ENCODE assay signal across 27 mouse cellular contexts in the genomic region with DNA sequence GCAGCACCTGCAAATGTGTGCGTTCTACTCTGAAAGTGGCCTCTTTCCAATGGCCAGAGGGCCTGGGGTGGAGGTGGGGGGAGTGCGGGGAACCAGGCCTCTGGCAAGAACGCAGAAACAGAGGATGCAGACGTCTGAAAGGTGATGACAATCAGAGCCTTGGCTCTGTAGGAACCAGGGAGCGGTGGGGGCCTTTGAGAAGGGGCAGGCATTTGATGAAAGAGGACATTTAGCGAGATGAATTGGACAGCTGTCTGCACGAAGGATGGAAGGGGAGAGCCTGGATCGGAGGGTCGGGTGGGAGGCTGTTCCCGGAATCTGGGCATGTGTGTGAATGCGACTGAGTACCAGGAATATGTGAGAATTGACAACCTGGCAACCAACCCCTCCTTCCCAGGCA. TPM values are rescaled to one million over a fixed set of nuclear protein-coding genes. Genes with fewer than 3 reads are reported as not detected.
DNase-seq lines count a peak whose midpoint lies in the region; ATAC-seq and TF ChIP-seq lines count a peak whose summit lies in the region.
"Had no signal": no experiment of that assay in that cellular context is flagged by ENCODE, and none has a peak within 500 bp of the region (broad histone marks: within the 10 kb centered on the region; RNA-seq: fewer than 3 reads in every experiment).

No protein-coding gene starts in this region.

- no peak overlapping the region for H3K4me3 ChIP-seq in midbrain, embryonic 10.5 days
- H3K4me3 ChIP-seq in midbrain, postnatal 0 days (ENCODE audit: low read depth, low read length): no peak overlapping the region
- no peak overlapping the region for H3K4me3 ChIP-seq in forebrain, embryonic 16.5 days (replicated peaks; ENCODE audit: low read length)
- no peak overlapping the region for H3K4me3 ChIP-seq in hindbrain, postnatal 0 days (ENCODE audit: low read length)
- no peak overlapping the region for H3K4me3 ChIP-seq in gastrocnemius, adult 2 months
- H3K4me3 ChIP-seq: embryonic facial prominence, embryonic 15.5 days; heart, embryonic 15.5 days; layer of hippocampus, adult 2 months; limb, embryonic 13.5 days; liver, embryonic 13.5 days; myocyte had no signal

- intact Hi-C loops in gastrocnemius, adult 2 months (cut with DNase I): no loop called here

- 61% methylated on average over 11 of the region's 11 CpGs for WGBS in midbrain, embryonic 10.5 days
- 26% methylated on average over 11 of the region's 11 CpGs for WGBS in midbrain, postnatal 0 days
- 6% methylated on average over 11 of the region's 11 CpGs for WGBS in forebrain, embryonic 16.5 days
- WGBS in hindbrain, postnatal 0 days: 20% methylated on average over 11 of the region's 11 CpGs

- no peak overlapping the region for H3K4me2 ChIP-seq in midbrain, postnatal 0 days (ENCODE audit: low read depth, low read length, poor library complexity, severe bottlenecking)
- no peak overlapping the region for H3K4me2 ChIP-seq in forebrain, embryonic 16.5 days (ENCODE audit: low read length)
- H3K4me2 ChIP-seq in hindbrain, postnatal 0 days (ENCODE audit: low read depth, low read length): no peak overlapping the region
- H3K4me2 ChIP-seq: embryonic facial prominence, embryonic 15.5 days; heart, embryonic 15.5 days; limb, embryonic 13.5 days; liver, embryonic 13.5 days; lung, embryonic 14.5 days had no signal

- no peak overlapping the region for H3K9ac ChIP-seq in midbrain, postnatal 0 days (replicated peaks; ENCODE audit: low read length, poor library complexity, severe bottlenecking)
- H3K9ac ChIP-seq in forebrain, embryonic 16.5 days (replicated peaks; ENCODE audit: low read depth, low read length): no peak overlapping the region
- H3K9ac ChIP-seq in hindbrain, postnatal 0 days (replicated peaks; ENCODE audit: low read length): peak overlapping the region; percentile 22; the same call in 1 of the 2 replicates
- H3K9ac ChIP-seq: embryonic facial prominence, embryonic 15.5 days; heart, embryonic 15.5 days; limb, embryonic 13.5 days; liver, embryonic 13.5 days; lung, embryonic 14.5 days had no signal

- ATAC-seq in cerebellum, adult (ENCODE audit: insufficient number of reproducible peaks, low FRiP score, low TSS enrichment): no peak
- ATAC-seq in midbrain, postnatal 0 days (ENCODE audit: low FRiP score): no peak
- peak; percentile 70 for ATAC-seq in forebrain, embryonic 16.5 days
- ATAC-seq in hindbrain, postnatal 0 days: no peak

- peak overlapping the region; percentile 2 for H3K27ac ChIP-seq in midbrain, embryonic 10.5 days (replicated peaks)
- no peak overlapping the region for H3K27ac ChIP-seq in midbrain, postnatal 0 days (ENCODE audit: low read depth, low read length)
- no peak overlapping the region for H3K27ac ChIP-seq in forebrain, embryonic 16.5 days (ENCODE audit: low read length)
- H3K27ac ChIP-seq in hindbrain, postnatal 0 days: no peak overlapping the region
- H3K27ac ChIP-seq in gastrocnemius, adult 2 months: no peak overlapping the region
- H3K27ac ChIP-seq: embryonic facial prominence, embryonic 15.5 days; heart, embryonic 15.5 days; kidney, postnatal 0 days; layer of hippocampus, adult 2 months; limb, embryonic 13.5 days; liver, embryonic 13.5 days; stomach, postnatal 0 days had no signal

- DNase-seq in cerebellum, postnatal 10 days: peak; percentile 18 to 25
- no peak for DNase-seq in midbrain, embryonic 10.5 days (ENCODE audit: low spot score)
- no peak for DNase-seq in midbrain, postnatal 0 days (ENCODE audit: low spot score)
- peak; percentile 47 for DNase-seq in hindbrain, postnatal 0 days (ENCODE audit: low spot score)
- no peak for DNase-seq in urinary bladder, adult 2 months (ENCODE audit: low spot score)
- no peak for DNase-seq in gastrocnemius, adult 2 months
- DNase-seq: adrenal gland, postnatal 14 days; cerebellum, adult 11-12 months; cerebellum, postnatal 25 days; embryo, embryonic 11 days; kidney, adult 11 months; layer of hippocampus, postnatal 36 days; liver, embryonic 13.5 days; lung, embryonic 14.5 days; lung, postnatal 36 days; retina, postnatal 1 day had no signal

- no peaks in the 10 kb centered on the region for H3K9me3 ChIP-seq in midbrain, embryonic 10.5 days (replicated peaks)
- H3K9me3 ChIP-seq in midbrain, postnatal 0 days (ENCODE audit: low read length): no peaks in the 10 kb centered on the region
- no peaks in the 10 kb centered on the region for H3K9me3 ChIP-seq in forebrain, embryonic 16.5 days (ENCODE audit: control insufficient read depth, low read length)
- H3K9me3 ChIP-seq in hindbrain, postnatal 0 days (ENCODE audit: low read length): no peaks in the 10 kb centered on the region
- H3K9me3 ChIP-seq: embryonic facial prominence, embryonic 15.5 days; heart, embryonic 15.5 days; limb, embryonic 13.5 days; liver, embryonic 13.5 days had no signal

- H3K36me3 ChIP-seq in midbrain, embryonic 10.5 days: no peaks in the 10 kb centered on the region
- no peaks in the 10 kb centered on the region for H3K36me3 ChIP-seq in midbrain, postnatal 0 days (ENCODE audit: insufficient read depth, low read length)
- H3K36me3 ChIP-seq in forebrain, embryonic 16.5 days (ENCODE audit: control insufficient read depth, insufficient read depth): no peaks in the 10 kb centered on the region
- no peaks in the 10 kb centered on the region for H3K36me3 ChIP-seq in hindbrain, postnatal 0 days (ENCODE audit: insufficient read depth, low read length)
- H3K36me3 ChIP-seq: embryonic facial prominence, embryonic 15.5 days; heart, embryonic 15.5 days; limb, embryonic 13.5 days; liver, embryonic 13.5 days had no signal

- peaks cover 65% of the 10 kb centered on the region for H3K27me3 ChIP-seq in midbrain, embryonic 10.5 days (ENCODE audit: low read depth, poor library complexity, severe bottlenecking)
- H3K27me3 ChIP-seq in midbrain, postnatal 0 days (ENCODE audit: insufficient read depth, low read length): no peaks in the 10 kb centered on the region
- 0 out of 2 replicates have a peak, but pooled peaks cover 2% of the 10 kb centered on the region for H3K27me3 ChIP-seq in forebrain, embryonic 16.5 days (replicated peaks; ENCODE audit: control insufficient read depth, insufficient read depth, low read length)
- no peaks in the 10 kb centered on the region for H3K27me3 ChIP-seq in hindbrain, postnatal 0 days (ENCODE audit: insufficient read depth, low read length)
- H3K27me3 ChIP-seq: liver, embryonic 13.5 days had no signal

- H3K4me1 ChIP-seq in midbrain, embryonic 10.5 days: peaks cover 85% of the 10 kb centered on the region
- peaks cover 18% of the 10 kb centered on the region; the same call in 1 of the 2 replicates for H3K4me1 ChIP-seq in midbrain, postnatal 0 days (ENCODE audit: insufficient read depth, low read length)
- peaks cover 32% of the 10 kb centered on the region for H3K4me1 ChIP-seq in forebrain, embryonic 16.5 days (replicated peaks; ENCODE audit: control insufficient read depth, insufficient read depth, low read length)
- H3K4me1 ChIP-seq in hindbrain, postnatal 0 days (ENCODE audit: insufficient read depth, low read length): 0 out of 2 replicates have a peak, but pooled peaks cover 10% of the 10 kb centered on the region

- no peak for TF ChIP-seq CTCF in midbrain, postnatal 0 days (IDR thresholded peaks at IDR 0.05)
- no peak for TF ChIP-seq CTCF in hindbrain, postnatal 0 days (IDR thresholded peaks at IDR 0.05; ENCODE audit: low read depth)
- no peak for TF ChIP-seq CTCF in gastrocnemius, adult 2 months (IDR thresholded peaks at IDR 0.05)

RNA-seq across cellular contexts. Expression of a gene that starts 47.8 kb away (rescaled TPM):
- 4.1 and 4.5 TPM in 2 replicates for polyA plus RNA-seq in midbrain, embryonic 10.5 days (2016; fragmentation: Nextera tagmentation; extraction: Ambion mirVana)
- 26.1 and 26.4 TPM in 2 replicates for total RNA-seq in midbrain, postnatal 0 days (2014; rRNA removed)
- 2.1 and 2.5 TPM in 2 replicates for polyA plus RNA-seq in midbrain, postnatal 0 days (2015; fragmentation: Nextera tagmentation; extraction: Ambion mirVana)
- 2.1 and 2.2 TPM in 2 replicates for polyA plus RNA-seq in forebrain, embryonic 16.5 days (2015; fragmentation: Nextera tagmentation; extraction: Ambion mirVana)
- total RNA-seq in hindbrain, postnatal 0 days (2014; rRNA removed): 30.4 and 32.2 TPM in 2 replicates
- polyA plus RNA-seq in hindbrain, postnatal 0 days (2015; fragmentation: Nextera tagmentation; extraction: Ambion mirVana): 2.9 and 3.0 TPM in 2 replicates
- polyA plus RNA-seq in urinary bladder, adult 2 months (2012; rRNA removed): 0.56 and 1.5 TPM in 2 replicates
- under 1 TPM; 0.23 to 0.84 TPM for total RNA-seq in gastrocnemius, adult 2 months (2021)
- total RNA-seq: hematopoietic stem cell, adult 5-6 weeks; megakaryocyte-erythroid progenitor cell, adult 5-6 weeks had no signal

Comparison
In these comparisons a context has a peak if more than half of its experiments do, and no peak if none do; other contexts are left out.
1. DNase-seq: peak in cerebellum, postnatal 10 days (2 of 2) and hindbrain, postnatal 0 days (single experiment); none in midbrain, embryonic 10.5 days (single experiment), midbrain, postnatal 0 days (single experiment), urinary bladder, adult 2 months (single experiment) and gastrocnemius, adult 2 months (single experiment).